In genomic region chr5:3889201-3889600, GRCm38 (mm10) we compare ENCODE assay signal across 34 mouse cellular contexts. TPM values are rescaled to one million over a fixed set of nuclear protein-coding genes. Genes with fewer than 3 reads are reported as not detected.
A peak's percentile ranks its signal among the peaks of the same experiment; 100 is the strongest.
DNase-seq lines count a peak whose midpoint lies in the region; ATAC-seq and TF ChIP-seq lines count a peak whose summit lies in the region.
"Had no signal": no experiment of that assay in that cellular context is flagged by ENCODE, and none has a peak within 500 bp of the region (broad histone marks: within the 10 kb centered on the region; RNA-seq: fewer than 3 reads in every experiment).

No protein-coding gene starts in this region.

- H3K36me3 ChIP-seq in liver, postnatal 0 days (replicated peaks; ENCODE audit: insufficient read depth, low read length), result no peaks in the 10 kb centered on the region
- no peaks in the 10 kb centered on the region for H3K36me3 ChIP-seq in liver, embryonic 11.5 days (ENCODE audit: control insufficient read depth, insufficient read depth, low read length)
- H3K36me3 ChIP-seq: heart, embryonic 13.5 days; liver, embryonic 15.5 days; midbrain, embryonic 12.5 days; neural tube, embryonic 15.5 days had no signal

- no peak for ATAC-seq in CD4-positive, CD25-positive, alpha-beta regulatory T cell, adult 4 months
- no peak for ATAC-seq in liver, postnatal 0 days
- ATAC-seq in liver, embryonic 11.5 days (replicated peaks; ENCODE audit: low FRiP score), result no peak
- ATAC-seq: forebrain, embryonic 13.5 days; inflammation-experienced regulatory T-cells, adult 6 months had no signal

- H3K4me2 ChIP-seq in liver, postnatal 0 days (ENCODE audit: low read depth, low read length), result no peak overlapping the region
- no peak overlapping the region for H3K4me2 ChIP-seq in liver, embryonic 11.5 days
- H3K4me2 ChIP-seq: forebrain, embryonic 13.5 days; heart, embryonic 13.5 days; hindbrain, embryonic 14.5 days; liver, embryonic 15.5 days; midbrain, embryonic 12.5 days; neural tube, embryonic 15.5 days had no signal

- H3K9me3 ChIP-seq in liver, postnatal 0 days (ENCODE audit: low read length), result no peaks in the 10 kb centered on the region
- no peaks in the 10 kb centered on the region for H3K9me3 ChIP-seq in liver, embryonic 11.5 days (ENCODE audit: control insufficient read depth, low read length)
- H3K9me3 ChIP-seq: forebrain, embryonic 13.5 days; heart, embryonic 13.5 days; liver, embryonic 15.5 days; megakaryocyte, embryonic 14.5 days; midbrain, embryonic 12.5 days; neural tube, embryonic 15.5 days had no signal

- H3K4me1 ChIP-seq in liver, postnatal 0 days (ENCODE audit: insufficient read depth), result no peaks in the 10 kb centered on the region; the same call in 1 of the 2 replicates
- H3K4me1 ChIP-seq in liver, embryonic 11.5 days (replicated peaks; ENCODE audit: control insufficient read depth, insufficient read depth, low read length), result no peaks in the 10 kb centered on the region

- H3K27ac ChIP-seq in liver, postnatal 0 days (ENCODE audit: low read depth), result no peak overlapping the region
- H3K27ac ChIP-seq in liver, embryonic 11.5 days (ENCODE audit: low read depth, low read length), result no peak overlapping the region
- H3K27ac ChIP-seq: forebrain, embryonic 13.5 days; heart, embryonic 13.5 days; hindbrain, embryonic 14.5 days; liver, embryonic 15.5 days; midbrain, embryonic 12.5 days; neural tube, embryonic 15.5 days had no signal

- no peaks in the 10 kb centered on the region for H3K27me3 ChIP-seq in liver, postnatal 0 days (ENCODE audit: insufficient read depth, low read length)
- H3K27me3 ChIP-seq in liver, embryonic 11.5 days (replicated peaks; ENCODE audit: control insufficient read depth, insufficient read depth, low read length), result no peaks in the 10 kb centered on the region
- H3K27me3 ChIP-seq: forebrain, embryonic 13.5 days; heart, embryonic 13.5 days; liver, embryonic 15.5 days; megakaryocyte, embryonic 14.5 days; midbrain, embryonic 12.5 days; neural tube, embryonic 15.5 days had no signal

- TF ChIP-seq EP300 in liver, postnatal 0 days (IDR thresholded peaks at IDR 0.05; ENCODE audit: low read depth), result no peak

- no peak overlapping the region for H3K4me3 ChIP-seq in liver, postnatal 0 days (ENCODE audit: low read depth, low read length)
- H3K4me3 ChIP-seq in liver, embryonic 11.5 days (ENCODE audit: low read depth, low read length), result no peak overlapping the region
- H3K4me3 ChIP-seq: forebrain, embryonic 13.5 days; heart, embryonic 13.5 days; liver, embryonic 15.5 days; megakaryocyte, embryonic 14.5 days; midbrain, embryonic 12.5 days; neural tube, embryonic 15.5 days had no signal

- DNase-seq in CD4-positive, CD25-positive, alpha-beta regulatory T cell, adult 2 months (ENCODE audit: low read depth, low spot score), result peak; percentile 17
- no peak for DNase-seq in liver, postnatal 0 days
- DNase-seq in liver, embryonic 11.5 days (ENCODE audit: low spot score), result no peak
- DNase-seq in brain, adult 2 months (ENCODE audit: low read depth, low spot score), result peak; percentile 19
- no peak for DNase-seq in yolk sac, embryonic 10.5 days (ENCODE audit: low spot score)
- DNase-seq in layer of hippocampus, postnatal 10 days (ENCODE audit: low spot score in 2 of 2), result no peak
- DNase-seq in lung, postnatal 10 days, result no peak
- DNase-seq: adrenal gland, adult 8-10 months; cerebellum, adult 9-10 months; cerebellum, postnatal 36 days; gastrocnemius, postnatal 10 days; heart, postnatal 10 days; kidney, adult 8-10 months; kidney, postnatal 10 days; layer of hippocampus, postnatal 36 days; left cerebral cortex, postnatal 4 days; lung, postnatal 4 days; retina, postnatal 1 day; right cerebral cortex, postnatal 25 days; thymus, adult 18-20 months; thymus, postnatal 25 days had no signal

- H3K9ac ChIP-seq in liver, postnatal 0 days (replicated peaks), result no peak overlapping the region
- no peak overlapping the region for H3K9ac ChIP-seq in liver, embryonic 11.5 days (ENCODE audit: low read depth, low read length)
- H3K9ac ChIP-seq: forebrain, embryonic 13.5 days; heart, embryonic 13.5 days; hindbrain, embryonic 14.5 days; liver, embryonic 15.5 days; midbrain, embryonic 12.5 days; neural tube, embryonic 15.5 days had no signal

- peak; percentile 23; the same call in 1 of the 2 replicates for TF ChIP-seq CTCF in liver, postnatal 0 days (IDR thresholded peaks at IDR 0.05; ENCODE audit: low read depth)

RNA-seq across cellular contexts. Expression of gene Mterf1a, which starts 4.5 kb away (rescaled TPM):
- polyA plus RNA-seq in CD4-positive, CD25-positive, alpha-beta regulatory T cell, adult 4 months (2017; shearing (Covaris generic)), result 10 to 100 TPM; 35.8 to 44.4 TPM
- polyA plus RNA-seq in liver, postnatal 0 days (2015; fragmentation: Nextera tagmentation; extraction: Ambion mirVana), result 3.2 and 3.3 TPM in 2 replicates
- 9.9 and 11.7 TPM in 2 replicates for polyA plus RNA-seq in liver, embryonic 11.5 days (2014; fragmentation: Nextera tagmentation; extraction: Ambion mirVana)
- total RNA-seq in layer of hippocampus, postnatal 10 days (2021), result 1 to 10 TPM; 9.3 to 9.6 TPM

RNA-seq across cellular contexts. Expression of gene Akap9, which starts 38.7 kb away (rescaled TPM):
- polyA plus RNA-seq in CD4-positive, CD25-positive, alpha-beta regulatory T cell, adult 4 months (2017; shearing (Covaris generic)), result 100 to 1,000 TPM; 181 to 212 TPM
- polyA plus RNA-seq in liver, postnatal 0 days (2015; fragmentation: Nextera tagmentation; extraction: Ambion mirVana), result 38.9 and 40.8 TPM in 2 replicates
- polyA plus RNA-seq in liver, embryonic 11.5 days (2014; fragmentation: Nextera tagmentation; extraction: Ambion mirVana), result 54.4 and 69.8 TPM in 2 replicates
- 10 to 100 TPM; 82.7 to 85.8 TPM for total RNA-seq in layer of hippocampus, postnatal 10 days (2021)

RNA-seq across cellular contexts. Expression of gene Lrrd1, which starts 44.2 kb away (rescaled TPM):
- polyA plus RNA-seq in CD4-positive, CD25-positive, alpha-beta regulatory T cell, adult 4 months (2017; shearing (Covaris generic)), result under 1 TPM in 1 of 2 experiments, not detected in 1; 0.28 TPM
- polyA plus RNA-seq in liver, postnatal 0 days (2015; fragmentation: Nextera tagmentation; extraction: Ambion mirVana), result not detected in 2 replicates
- not detected in 2 replicates for polyA plus RNA-seq in liver, embryonic 11.5 days (2014; fragmentation: Nextera tagmentation; extraction: Ambion mirVana)
- not detected for total RNA-seq in layer of hippocampus, postnatal 10 days (2021)
- total RNA-seq: adrenal gland, postnatal 4 days; gastrocnemius, postnatal 10 days; hematopoietic stem cell, adult 5-6 weeks; left cerebral cortex, postnatal 4 days had no signal
- polyA plus RNA-seq: gonadal fat pad, adult 2 months; liver, embryonic 15.5 days; midbrain, embryonic 12.5 days; stomach, embryonic 16.5 days had no signal

Comparison
In these comparisons a context has a peak if more than half of its experiments do, and no peak if none do; other contexts are left out.
1. DNase-seq: peak in CD4-positive, CD25-positive, alpha-beta regulatory T cell, adult 2 months (single experiment) and brain, adult 2 months (single experiment); none in liver, postnatal 0 days (single experiment), liver, embryonic 11.5 days (single experiment), yolk sac, embryonic 10.5 days (single experiment), layer of hippocampus, postnatal 10 days (0 of 2) and lung, postnatal 10 days (single experiment).